Mouse (Mus musculus): ENCODE results near the gene Spop.

- TF ChIP-seq POLR2A (IDR thresholded peaks at IDR 0.05; ENCODE audit: control insufficient read depth, low read depth, low read length) (no peak), CTCF (IDR thresholded peaks at IDR 0.05; ENCODE audit: control insufficient read depth, insufficient read depth, insufficient replicate concordance, low read depth, low read length) (no peak)
These were observed 62.4 kb downstream of the Spop start for GRCm38 (mm10) chr11:95476323-95476722.
